Mouse (Mus musculus) heart, postnatal 0 days (tissue): ENCODE measurements at regions not wholly inside any gene's neighbourhood (a gene's known extent, or its start where the extent isn't known, plus 50 kb on each side); places are given as distances from the start of the nearest gene placed in this dataset.
A peak's percentile ranks its signal among the peaks of the same experiment; 100 is the strongest.

ENCODE experiments used
- ATAC-seq: fragments of 200-750 bp; cut with Nextera tagmentation; 2 replicates; pipeline ENCODE4 v1.8.0; 2017; ENCODE audit warnings: low read depth, moderate number of reproducible peaks, moderate library complexity; ENCODE audit not compliant: insufficient read depth
- DNase-seq: peaks from one replicate; pipeline ENCODE4 v3.0.0-alpha.2; 2016; ENCODE audit warnings: low spot score
- H3K27ac ChIP-seq: fragments of 300-500 bp; sonication (generic); 2 replicates; pipeline ENCODE4 v1.5.1; 2014; ENCODE audit warnings: low read depth, mild to moderate bottlenecking
- H3K27me3 ChIP-seq: fragments of 300-500 bp; sonication (generic); 2 replicates; pipeline ENCODE4 v1.6.1; 2014; ENCODE audit warnings: low read length, mixed read lengths; ENCODE audit not compliant: control insufficient read depth, insufficient read depth
- H3K36me3 ChIP-seq: fragments of 300-500 bp; sonication (generic); replicated peaks from 2 replicates; pipeline ENCODE4 v1.6.1; 2014; ENCODE audit warnings: low read length, mixed read lengths; ENCODE audit not compliant: control insufficient read depth, insufficient read depth
- H3K4me1 ChIP-seq: fragments of 300-500 bp; sonication (generic); 2 replicates; pipeline ENCODE4 v1.6.1; 2014; ENCODE audit warnings: antibody characterized with exemption; ENCODE audit not compliant: control insufficient read depth, insufficient read depth
- H3K4me2 ChIP-seq: fragments of 300-500 bp; sonication (generic); 2 replicates; pipeline ENCODE4 v1.6.1; 2014; ENCODE audit warnings: low read depth, mild to moderate bottlenecking, low read length, moderate library complexity
- H3K4me3 ChIP-seq: fragments of 300-500 bp; sonication (generic); 2 replicates; pipeline ENCODE4 v1.5.1; 2014; ENCODE audit warnings: low read depth, low read length
- H3K9ac ChIP-seq: fragments of 300-500 bp; sonication (generic); replicated peaks from 2 replicates; pipeline ENCODE4 v1.6.1; 2014; ENCODE audit warnings: low read depth, low read length, mixed read lengths
- H3K9me3 ChIP-seq: fragments of 300-500 bp; sonication (generic); replicated peaks from 2 replicates; pipeline ENCODE4 v1.6.1; 2016; ENCODE audit warnings: low read length; ENCODE audit not compliant: control insufficient read depth
- CTCF ChIP-seq: IDR thresholded peaks from 2 replicates; pipeline ENCODE4 v1.5.1; 2016; ENCODE audit warnings: antibody characterized with exemption, control low read depth, low read depth
- EP300 ChIP-seq: IDR thresholded peaks from 2 replicates; pipeline ENCODE4 v1.6.1; 2016; ENCODE audit warnings: antibody characterized with exemption, low read depth
- WGBS: fragments of 180-500 bp; shearing (Covaris S2); extraction: QIAGEN DNeasy Blood & Tissue Kit; methylation state at CpG from one replicate; pipeline ENCODE4 v1.1.7; 2014; 5-methylcytosine and 5-hydroxymethylcytosine counted together

GRCm38 (mm10) chr17:13658321-13658978 is 101.9 kb upstream of the Afdn start:
- Histone ChIP-seq H3K36me3 (no peaks in the 10 kb centered on the region), H3K4me3 (no peak overlapping the region), H3K4me1 (peaks cover 43% of the 10 kb centered on the region), H3K27me3 (no peaks in the 10 kb centered on the region), H3K9ac (no peak overlapping the region), H3K4me2 (peak overlapping the region; percentile 23; the same call in 1 of the 2 replicates), H3K27ac (peak overlapping the region; percentile 82), H3K9me3 (no peaks in the 10 kb centered on the region)
- TF ChIP-seq EP300 (no peak), CTCF (no peak)
- DNase-seq (no peak), ATAC-seq (peak; percentile 20)
- WGBS: 62% methylated on average over 3 of the region's 3 CpGs

GRCm38 (mm10) chr17:13659103-13659502 is 101.2 kb upstream of the Afdn start:
- Histone ChIP-seq H3K36me3 (no peaks in the 10 kb centered on the region), H3K4me1 (peaks cover 43% of the 10 kb centered on the region), H3K9me3 (no peaks in the 10 kb centered on the region), H3K4me2 (peak overlapping the region; percentile 23; the same call in 1 of the 2 replicates), H3K4me3 (no peak overlapping the region), H3K27ac (peak overlapping the region; percentile 82), H3K27me3 (no peaks in the 10 kb centered on the region), H3K9ac (no peak overlapping the region)
- TF ChIP-seq EP300 (peak; percentile 45; the same call in 1 of the 2 replicates), CTCF (no peak)
- 62% methylated on average over 8 of the region's 8 CpGs for WGBS
- DNase-seq: no peak
- ATAC-seq: peak; percentile 27

- H3K9me3 ChIP-seq: no peaks in the 10 kb centered on the region
- H3K4me3 ChIP-seq: no peak overlapping the region
- ATAC-seq: no peak
- 81% methylated on average over 4 of the region's 4 CpGs for WGBS
- H3K4me1 ChIP-seq: peaks cover 43% of the 10 kb centered on the region
- DNase-seq: no peak
- H3K27ac ChIP-seq: no peak overlapping the region
- H3K9ac ChIP-seq: no peak overlapping the region
- no peaks in the 10 kb centered on the region for H3K36me3 ChIP-seq
- no peak for TF ChIP-seq CTCF
- TF ChIP-seq EP300: no peak
- H3K27me3 ChIP-seq: no peaks in the 10 kb centered on the region
- no peak overlapping the region for H3K4me2 ChIP-seq
Measured at GRCm38 (mm10) chr17:13659943-13660342, 100.4 kb upstream of the Afdn start.

- 56% methylated on average over 8 of the region's 8 CpGs for WGBS
- Histone ChIP-seq H3K9ac (no peak overlapping the region), H3K4me2 (no peak overlapping the region), H3K27ac (peak overlapping the region; percentile 60; the same call in 1 of the 2 replicates), H3K4me3 (no peak overlapping the region), H3K36me3 (no peaks in the 10 kb centered on the region), H3K27me3 (no peaks in the 10 kb centered on the region), H3K9me3 (no peaks in the 10 kb centered on the region), H3K4me1 (peaks cover 41% of the 10 kb centered on the region)
- ATAC-seq: no peak
- no peak for DNase-seq
- no peak for TF ChIP-seq EP300
- no peak for TF ChIP-seq CTCF
Measured at GRCm38 (mm10) chr17:13661023-13661422, 99.3 kb upstream of the Afdn start.

GRCm38 (mm10) chr17:13662152-13662551 is 98.2 kb upstream of the Afdn start:
- Histone ChIP-seq H3K9ac (no peak overlapping the region), H3K4me3 (no peak overlapping the region), H3K27me3 (no peaks in the 10 kb centered on the region), H3K9me3 (no peaks in the 10 kb centered on the region), H3K4me2 (no peak overlapping the region), H3K36me3 (no peaks in the 10 kb centered on the region), H3K4me1 (peaks cover 39% of the 10 kb centered on the region), H3K27ac (no peak overlapping the region)
- TF ChIP-seq CTCF: no peak
- no peak for TF ChIP-seq EP300
- DNase-seq (no peak), ATAC-seq (no peak)
- 64% methylated on average over 4 of the region's 4 CpGs for WGBS
